Mouse (Mus musculus) yolk sac, embryonic 10.5 days (tissue): ENCODE results near the gene Ei24.
A peak's percentile ranks its signal among the peaks of the same experiment; 100 is the strongest.

ENCODE experiments used
- DNase-seq: peaks from one replicate; pipeline ENCODE4 v3.0.0-alpha.2; 2017; ENCODE audit warnings: low spot score

The Ei24 gene

GRCm38 (mm10) chr9:36792191-36792590 lies 5.0 kb downstream of the Ei24 start:
- DNase-seq: no peak

GRCm38 (mm10) chr9:36783921-36784320 lies 13.3 kb downstream of the Ei24 start:
- DNase-seq: no peak

GRCm38 (mm10) chr9:36769048-36769413 lies 28.2 kb downstream of the Ei24 start:
- no peak for DNase-seq

GRCm38 (mm10) chr9:36768156-36769047 lies 28.8 kb downstream of the Ei24 start:
- no peak for DNase-seq

- peak; percentile 100 for DNase-seq
Measured at GRCm38 (mm10) chr9:36767203-36768143, 29.7 kb downstream of the Ei24 start, which contains the start of gene Stt3a. Stt3a (minus strand) TSS chr9:36767679.

- DNase-seq: no peak
Measured at GRCm38 (mm10) chr9:36764378-36764777, 32.8 kb downstream of the Ei24 start.
